Mouse (Mus musculus): ENCODE data around the gene Tmem131. TPM values are rescaled to one million over a fixed set of nuclear protein-coding genes. Genes with fewer than 3 reads are reported as not detected.

Tmem131 gene
- total and polyA plus RNA-seq, 3 experiments: 51.0 to 298 (median 98.2) TPM

DNA sequence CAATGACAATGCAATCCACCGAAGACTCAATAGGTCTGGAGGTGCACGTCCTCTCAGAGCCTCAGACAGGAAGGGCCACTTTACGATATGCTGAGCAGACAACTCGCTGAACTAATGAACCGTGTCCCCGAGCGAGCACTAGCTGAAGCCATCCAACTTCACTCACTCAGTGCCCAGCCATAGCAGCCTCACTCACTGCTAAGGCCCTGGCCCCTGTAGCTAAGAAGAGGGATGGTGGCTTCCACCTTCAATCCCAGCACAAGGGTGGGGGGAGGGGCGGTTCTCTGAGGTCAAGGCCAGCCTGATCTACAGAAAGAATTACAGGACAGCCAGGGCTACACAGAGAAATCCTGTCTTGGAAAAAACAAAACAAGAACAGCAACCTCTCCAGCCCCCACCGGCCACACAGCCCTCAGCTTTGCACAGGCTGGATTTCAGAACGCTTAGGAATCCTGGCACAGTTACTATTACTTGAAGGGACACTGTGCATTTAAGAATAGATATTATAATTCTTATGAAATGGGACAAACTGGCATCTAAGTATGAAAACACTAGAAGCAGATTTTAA, 89.2 kb downstream of the Tmem131 start:
- H3K4me1 ChIP-seq (ENCODE audit: insufficient read depth, low read depth, low read length): peaks cover 25% of the 10 kb centered on the region
- H3K9me3 ChIP-seq (replicated peaks): no peaks in the 10 kb centered on the region
- H3K36me3 ChIP-seq (replicated peaks): peaks cover 84% of the 10 kb centered on the region
- DNase-seq (ENCODE audit: low spot score) (no peak), ATAC-seq (ENCODE audit: extremely low read depth, insufficient number of reproducible peaks, low FRiP score, poor library complexity, severe bottlenecking) (no peak)
- H3K4me3 ChIP-seq (ENCODE audit: low read depth, low read length): no peak overlapping the region
- TF ChIP-seq TAL1 (conservative IDR thresholded peaks at IDR 0.05; ENCODE audit: low read depth, low read length): no peak
- TF ChIP-seq CTCF (IDR thresholded peaks at IDR 0.05; ENCODE audit: low read depth, low read length): no peak
- TF ChIP-seq GATA1 (IDR thresholded peaks at IDR 0.05; ENCODE audit: borderline replicate concordance, low read length): no peak
- no peak for TF ChIP-seq POLR2AphosphoS5 (IDR thresholded peaks at IDR 0.05; ENCODE audit: insufficient replicate concordance, low read depth, low read length)
- TF ChIP-seq GATA2 (IDR thresholded peaks at IDR 0.05; ENCODE audit: borderline replicate concordance, low read depth, low read length): no peak
- H3K27me3 ChIP-seq (ENCODE audit: insufficient read depth, low read length): no peaks in the 10 kb centered on the region

DNA sequence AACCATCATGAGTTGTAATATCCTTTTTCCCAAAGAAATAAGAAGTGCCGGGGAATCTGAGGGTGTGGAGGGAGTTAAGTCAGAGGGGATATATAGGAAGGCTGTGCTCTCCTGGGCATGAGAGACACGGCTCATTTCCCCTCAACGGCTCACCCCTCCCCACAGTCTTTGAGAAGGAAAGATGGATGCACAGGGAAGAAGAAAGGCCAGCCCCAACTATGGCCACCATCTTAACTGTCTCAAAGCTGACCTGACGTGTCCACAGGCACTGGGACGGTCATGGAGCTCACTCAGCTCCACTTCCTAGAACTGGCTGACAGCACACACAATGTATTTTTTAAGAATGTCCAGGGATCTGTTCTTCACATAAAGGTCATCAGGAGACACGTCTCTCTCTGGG, 91.4 kb downstream of the Tmem131 start:
- DNase-seq (ENCODE audit: low spot score) (no peak), ATAC-seq (ENCODE audit: extremely low read depth, insufficient number of reproducible peaks, low FRiP score, poor library complexity, severe bottlenecking) (no peak)
- TF ChIP-seq GATA1 (IDR thresholded peaks at IDR 0.05; ENCODE audit: borderline replicate concordance, low read length) (no peak), TAL1 (conservative IDR thresholded peaks at IDR 0.05; ENCODE audit: low read depth, low read length) (no peak), CTCF (IDR thresholded peaks at IDR 0.05; ENCODE audit: low read depth, low read length) (no peak), GATA2 (IDR thresholded peaks at IDR 0.05; ENCODE audit: borderline replicate concordance, low read depth, low read length) (no peak)

DNA sequence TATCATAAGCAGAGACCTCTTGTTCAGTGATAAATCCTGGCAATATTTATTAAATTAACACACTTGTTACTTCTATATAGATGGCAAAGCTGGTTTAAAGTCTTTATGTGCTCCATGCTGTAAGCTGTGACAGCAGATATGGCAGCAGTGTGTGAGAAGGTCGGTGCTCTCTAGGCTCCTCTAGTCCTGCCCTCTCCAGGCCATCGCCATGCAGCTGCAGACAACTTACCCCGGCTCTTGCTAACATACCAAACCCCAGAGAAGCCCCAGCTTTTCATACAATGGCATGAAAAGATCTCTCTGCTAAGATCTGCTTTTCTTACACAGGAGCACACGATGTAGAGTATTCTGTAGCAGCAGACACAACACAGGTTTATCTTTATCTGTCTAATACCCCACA, 92.1 kb downstream of the Tmem131 start:
- ATAC-seq (ENCODE audit: extremely low read depth, insufficient number of reproducible peaks, low FRiP score, poor library complexity, severe bottlenecking): no peak

More for the DNA sequence above, 91.4 kb downstream of the Tmem131 start:
- Histone ChIP-seq H3K9me3 (replicated peaks) (no peaks in the 10 kb centered on the region), H3K4me3 (ENCODE audit: low read depth, low read length) (no peak overlapping the region), H3K36me3 (replicated peaks) (peaks cover 87% of the 10 kb centered on the region), H3K27me3 (ENCODE audit: insufficient read depth, low read length) (no peaks in the 10 kb centered on the region), H3K4me1 (ENCODE audit: insufficient read depth, low read depth, low read length) (peaks cover 31% of the 10 kb centered on the region)

DNA sequence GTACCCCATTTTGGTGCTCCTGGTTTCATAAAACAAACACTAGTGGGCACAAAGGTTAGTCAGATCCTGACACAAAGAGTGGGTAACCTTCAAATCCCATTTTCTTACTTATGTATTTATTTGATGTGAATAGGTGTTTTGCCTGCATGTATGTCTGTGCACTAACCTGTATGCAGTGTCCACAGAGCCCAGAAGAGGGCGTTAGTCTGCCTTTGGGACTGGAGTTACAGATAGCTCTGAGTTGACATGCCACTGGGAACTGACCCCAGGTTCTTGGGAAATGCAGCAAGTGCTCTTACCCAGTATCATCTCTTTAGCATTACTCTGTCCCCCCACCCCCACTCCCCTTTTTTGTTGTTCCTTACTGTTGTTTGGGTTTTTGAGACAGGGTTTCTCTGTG, 95.4 kb downstream of the Tmem131 start:
- DNase-seq (ENCODE audit: low spot score): no peak
- Histone ChIP-seq H3K9me3 (replicated peaks) (no peaks in the 10 kb centered on the region), H3K27me3 (ENCODE audit: insufficient read depth, low read length) (no peaks in the 10 kb centered on the region), H3K36me3 (replicated peaks) (peaks cover 92% of the 10 kb centered on the region), H3K4me3 (ENCODE audit: low read depth, low read length) (no peak overlapping the region), H3K4me1 (ENCODE audit: insufficient read depth, low read depth, low read length) (peaks cover 45% of the 10 kb centered on the region)
- ATAC-seq (ENCODE audit: extremely low read depth, insufficient number of reproducible peaks, low FRiP score, poor library complexity, severe bottlenecking): no peak
- TF ChIP-seq GATA2 (IDR thresholded peaks at IDR 0.05; ENCODE audit: borderline replicate concordance, low read depth, low read length): no peak
- TF ChIP-seq POLR2AphosphoS5 (IDR thresholded peaks at IDR 0.05; ENCODE audit: insufficient replicate concordance, low read depth, low read length): no peak
- TF ChIP-seq TAL1 (conservative IDR thresholded peaks at IDR 0.05; ENCODE audit: low read depth, low read length): no peak
- no peak for TF ChIP-seq GATA1 (IDR thresholded peaks at IDR 0.05; ENCODE audit: borderline replicate concordance, low read length)
- TF ChIP-seq CTCF (IDR thresholded peaks at IDR 0.05; ENCODE audit: low read depth, low read length): no peak

More for the DNA sequence above, 92.1 kb downstream of the Tmem131 start:
- H3K27me3 ChIP-seq (ENCODE audit: insufficient read depth, low read length): no peaks in the 10 kb centered on the region
- H3K36me3 ChIP-seq (replicated peaks): peaks cover 87% of the 10 kb centered on the region
- H3K9me3 ChIP-seq (replicated peaks): no peaks in the 10 kb centered on the region
- H3K4me3 ChIP-seq (ENCODE audit: low read depth, low read length): no peak overlapping the region
- DNase-seq (ENCODE audit: low spot score): no peak
- no peak for TF ChIP-seq POLR2AphosphoS5 (IDR thresholded peaks at IDR 0.05; ENCODE audit: insufficient replicate concordance, low read depth, low read length)
- no peak for TF ChIP-seq GATA1 (IDR thresholded peaks at IDR 0.05; ENCODE audit: borderline replicate concordance, low read length)
- TF ChIP-seq CTCF (IDR thresholded peaks at IDR 0.05; ENCODE audit: low read depth, low read length): no peak
- no peak for TF ChIP-seq GATA2 (IDR thresholded peaks at IDR 0.05; ENCODE audit: borderline replicate concordance, low read depth, low read length)
- no peak for TF ChIP-seq TAL1 (conservative IDR thresholded peaks at IDR 0.05; ENCODE audit: low read depth, low read length)
- H3K4me1 ChIP-seq (ENCODE audit: insufficient read depth, low read depth, low read length): peaks cover 28% of the 10 kb centered on the region

DNA sequence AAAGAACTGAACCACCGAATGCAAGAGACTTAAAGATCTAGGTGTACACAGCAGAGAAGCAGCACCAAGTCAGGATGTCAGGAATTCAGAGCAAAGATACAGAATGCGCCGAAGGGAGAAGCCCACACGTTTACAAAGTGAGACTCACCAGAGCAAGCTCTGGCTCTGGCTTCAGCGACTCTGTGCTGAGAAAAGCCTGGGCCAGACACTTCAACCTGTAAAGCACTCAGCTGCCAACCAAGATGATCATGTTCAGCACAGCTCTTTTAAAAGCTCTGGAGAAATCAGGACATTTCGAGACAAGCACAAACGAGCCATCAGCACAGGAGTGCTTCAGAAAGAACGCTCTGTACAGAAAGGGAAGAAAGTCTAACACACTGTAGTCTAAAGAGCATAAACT, 96.2 kb downstream of the Tmem131 start:
- ATAC-seq (ENCODE audit: extremely low read depth, insufficient number of reproducible peaks, low FRiP score, poor library complexity, severe bottlenecking) (no peak), DNase-seq (ENCODE audit: low spot score) (no peak)
- Histone ChIP-seq H3K27me3 (ENCODE audit: insufficient read depth, low read length) (no peaks in the 10 kb centered on the region), H3K4me3 (ENCODE audit: low read depth, low read length) (no peak overlapping the region), H3K4me1 (ENCODE audit: insufficient read depth, low read depth, low read length) (peaks cover 44% of the 10 kb centered on the region), H3K9me3 (replicated peaks) (no peaks in the 10 kb centered on the region), H3K36me3 (replicated peaks) (peaks cover 89% of the 10 kb centered on the region)
- TF ChIP-seq CTCF (IDR thresholded peaks at IDR 0.05; ENCODE audit: low read depth, low read length) (no peak), GATA1 (IDR thresholded peaks at IDR 0.05; ENCODE audit: borderline replicate concordance, low read length) (no peak), TAL1 (conservative IDR thresholded peaks at IDR 0.05; ENCODE audit: low read depth, low read length) (no peak), POLR2AphosphoS5 (IDR thresholded peaks at IDR 0.05; ENCODE audit: insufficient replicate concordance, low read depth, low read length) (no peak), GATA2 (IDR thresholded peaks at IDR 0.05; ENCODE audit: borderline replicate concordance, low read depth, low read length) (no peak)

DNA sequence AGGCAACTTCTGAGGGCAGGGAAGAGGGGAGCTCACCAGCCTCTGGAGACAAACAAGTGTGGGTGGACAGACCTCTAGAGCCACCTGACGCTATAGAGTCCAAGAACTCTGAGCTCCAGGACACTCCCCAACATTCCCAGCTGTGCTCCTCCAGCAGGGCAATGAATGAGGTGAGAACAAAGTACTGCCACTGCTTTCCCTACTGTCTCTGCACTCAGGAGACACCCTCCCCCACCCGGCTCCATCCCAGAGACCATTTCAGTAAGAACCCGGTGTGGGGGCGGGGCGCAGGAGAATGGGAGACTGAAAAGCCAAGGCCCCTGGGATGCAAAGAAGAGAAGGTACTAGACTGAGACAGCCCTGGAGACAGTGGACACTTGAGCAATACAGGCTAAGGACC, 98.4 kb downstream of the Tmem131 start:
- TF ChIP-seq GATA1 (IDR thresholded peaks at IDR 0.05; ENCODE audit: borderline replicate concordance, low read length) (no peak), GATA2 (IDR thresholded peaks at IDR 0.05; ENCODE audit: borderline replicate concordance, low read depth, low read length) (no peak), TAL1 (conservative IDR thresholded peaks at IDR 0.05; ENCODE audit: low read depth, low read length) (no peak), CTCF (IDR thresholded peaks at IDR 0.05; ENCODE audit: low read depth, low read length) (no peak), POLR2AphosphoS5 (IDR thresholded peaks at IDR 0.05; ENCODE audit: insufficient replicate concordance, low read depth, low read length) (no peak)
- no peaks in the 10 kb centered on the region for H3K27me3 ChIP-seq (ENCODE audit: insufficient read depth, low read length)
- H3K9me3 ChIP-seq (replicated peaks): no peaks in the 10 kb centered on the region
- no peak for DNase-seq (ENCODE audit: low spot score)
- H3K4me3 ChIP-seq (ENCODE audit: low read depth, low read length): no peak overlapping the region
- ATAC-seq (ENCODE audit: extremely low read depth, insufficient number of reproducible peaks, low FRiP score, poor library complexity, severe bottlenecking): no peak
- peaks cover 88% of the 10 kb centered on the region for H3K36me3 ChIP-seq (replicated peaks)
- H3K4me1 ChIP-seq (ENCODE audit: insufficient read depth, low read depth, low read length): peaks cover 53% of the 10 kb centered on the region

All from G1E (cell line).